Mouse (Mus musculus): ENCODE measurements around the gene Usp45.

- TF ChIP-seq POLR2A (IDR thresholded peaks at IDR 0.05; ENCODE audit: control insufficient read depth, low read depth, low read length) (no peak), CTCF (IDR thresholded peaks at IDR 0.05; ENCODE audit: control insufficient read depth, insufficient read depth, insufficient replicate concordance, low read depth, low read length) (peak; percentile 7; the same call in 1 of the 2 replicates)
These were observed 47.1 kb downstream of the Usp45 start for GRCm38 (mm10) chr4:21814029-21814428.

Data from testis, adult 2 months (tissue).